ENCODE assay signal across 8 mouse cellular contexts in the genomic region with DNA sequence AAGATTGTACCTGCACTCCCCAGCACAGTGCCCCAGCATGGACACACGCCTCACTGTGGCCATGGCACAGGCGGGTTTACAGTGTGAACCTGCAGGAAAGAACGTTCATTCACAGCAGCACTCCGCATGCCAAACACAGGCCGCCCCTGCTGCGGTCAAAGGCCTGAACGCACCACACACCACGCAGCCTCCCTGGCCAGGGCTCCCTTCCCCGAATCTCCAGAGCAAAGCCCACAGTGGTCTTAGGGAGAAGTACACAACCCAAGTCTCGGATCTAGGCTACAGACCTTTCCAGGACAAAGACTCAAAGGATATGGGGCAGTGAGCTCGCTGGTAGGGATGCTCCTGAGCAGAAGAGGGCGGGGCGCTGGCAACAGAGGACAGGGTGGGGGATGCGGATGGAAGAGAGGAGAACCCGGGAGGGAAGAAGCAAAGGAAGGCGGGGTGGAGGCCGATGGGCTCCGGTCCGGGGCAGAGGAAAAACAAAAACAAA. TPM values are rescaled to one million over a fixed set of nuclear protein-coding genes. Genes with fewer than 3 reads are reported as not detected.
DNase-seq lines count a peak whose midpoint lies in the region; ATAC-seq and TF ChIP-seq lines count a peak whose summit lies in the region.

No protein-coding gene starts in this region.

- H3K27ac ChIP-seq in hindbrain, embryonic 10.5 days: peak overlapping the region; percentile 73
- no peak overlapping the region for H3K27ac ChIP-seq in neural tube, embryonic 12.5 days

- peak overlapping the region; percentile 97 for H3K4me2 ChIP-seq in neural tube, embryonic 12.5 days (replicated peaks)

- peak; percentile 69 for DNase-seq in adrenal gland, postnatal 14 days
- DNase-seq in adrenal gland, postnatal 25 days: no peak
- DNase-seq in embryo, embryonic 10.5 days (ENCODE audit: low spot score): peak; percentile 58
- DNase-seq in hindbrain, embryonic 10.5 days (ENCODE audit: low spot score): peak; percentile 41
- peak; percentile 22 for DNase-seq in liver
- DNase-seq in spleen, postnatal 10 days (ENCODE audit: low spot score in 2 of 2): no peak

- no peaks in the 10 kb centered on the region for H3K9me3 ChIP-seq in E14TG2a.4 (ENCODE audit: low read length)
- H3K9me3 ChIP-seq in hindbrain, embryonic 10.5 days: no peaks in the 10 kb centered on the region
- H3K9me3 ChIP-seq in neural tube, embryonic 12.5 days: no peaks in the 10 kb centered on the region

- H3K9ac ChIP-seq in neural tube, embryonic 12.5 days: peak overlapping the region; percentile 67

- WGBS in hindbrain, embryonic 10.5 days: 3% methylated on average over 19 of the region's 19 CpGs
- WGBS in neural tube, embryonic 12.5 days: 2% methylated on average over 18 of the region's 19 CpGs

- TF ChIP-seq CTCF in E14TG2a.4 (conservative IDR thresholded peaks at IDR 0.05; ENCODE audit: low read length): no peak

- peak overlapping the region; percentile 91 for H3K4me3 ChIP-seq in E14TG2a.4 (replicated peaks; ENCODE audit: low read length)
- H3K4me3 ChIP-seq in hindbrain, embryonic 10.5 days: peak overlapping the region; percentile 84
- peak overlapping the region; percentile 78 for H3K4me3 ChIP-seq in neural tube, embryonic 12.5 days

- peak; percentile 84 for ATAC-seq in neural tube, embryonic 12.5 days (ENCODE audit: low FRiP score, low read depth)

- no peaks in the 10 kb centered on the region for H3K36me3 ChIP-seq in E14TG2a.4 (ENCODE audit: insufficient read depth, low read length)
- no peaks in the 10 kb centered on the region for H3K36me3 ChIP-seq in hindbrain, embryonic 10.5 days
- no peaks in the 10 kb centered on the region for H3K36me3 ChIP-seq in neural tube, embryonic 12.5 days

- H3K27me3 ChIP-seq in E14TG2a.4 (ENCODE audit: insufficient read depth, low read length): peaks cover 77% of the 10 kb centered on the region
- H3K27me3 ChIP-seq in hindbrain, embryonic 10.5 days (ENCODE audit: insufficient read depth, poor library complexity, severe bottlenecking): peaks cover 52% of the 10 kb centered on the region
- 0 out of 2 replicates have a peak, but pooled peaks cover 3% of the 10 kb centered on the region for H3K27me3 ChIP-seq in neural tube, embryonic 12.5 days (replicated peaks)

- H3K4me1 ChIP-seq in E14TG2a.4 (replicated peaks; ENCODE audit: low read depth, low read length): peaks cover 29% of the 10 kb centered on the region
- peaks cover 20% of the 10 kb centered on the region for H3K4me1 ChIP-seq in hindbrain, embryonic 10.5 days (replicated peaks)
- H3K4me1 ChIP-seq in neural tube, embryonic 12.5 days: peaks cover 5% of the 10 kb centered on the region; the same call in 1 of the 2 replicates

RNA-seq across cellular contexts. Expression of a gene that starts 0.7 kb away (rescaled TPM):
- total RNA-seq in adrenal gland, postnatal 14 days (2021): 0.48 and 1.2 TPM in 2 replicates
- total RNA-seq in adrenal gland, postnatal 25 days (2021): 0.76 and 2.5 TPM in 2 replicates
- 0.49 and 1.2 TPM in 2 replicates for polyA plus RNA-seq in hindbrain, embryonic 10.5 days (2016; fragmentation: Nextera tagmentation; extraction: Ambion mirVana)
- polyA plus RNA-seq in neural tube, embryonic 12.5 days (2016; fragmentation: Nextera tagmentation; extraction: Ambion mirVana): 2.3 and 3.1 TPM in 2 replicates

RNA-seq across cellular contexts. Expression of a gene that starts 18.6 kb away (rescaled TPM):
- 0.44 and 1.5 TPM in 2 replicates for total RNA-seq in adrenal gland, postnatal 14 days (2021)
- total RNA-seq in adrenal gland, postnatal 25 days (2021): 0.33 TPM in 1 of 2 replicates, not detected in the other
- 0.14 and 0.17 TPM in 2 replicates for polyA plus RNA-seq in hindbrain, embryonic 10.5 days (2016; fragmentation: Nextera tagmentation; extraction: Ambion mirVana)
- 0.28 and 0.38 TPM in 2 replicates for polyA plus RNA-seq in neural tube, embryonic 12.5 days (2016; fragmentation: Nextera tagmentation; extraction: Ambion mirVana)

RNA-seq across cellular contexts. Expression of a gene that starts 48.5 kb away (rescaled TPM):
- 0.41 and 0.44 TPM in 2 replicates for total RNA-seq in adrenal gland, postnatal 14 days (2021)
- 0.15 TPM in 1 of 2 replicates, not detected in the other for total RNA-seq in adrenal gland, postnatal 25 days (2021)
- polyA plus RNA-seq in hindbrain, embryonic 10.5 days (2016; fragmentation: Nextera tagmentation; extraction: Ambion mirVana): not detected in 2 replicates
- polyA plus RNA-seq in neural tube, embryonic 12.5 days (2016; fragmentation: Nextera tagmentation; extraction: Ambion mirVana): 0.05 TPM in 2 replicates

Comparison
In these comparisons a context has a peak if more than half of its experiments do, and no peak if none do; other contexts are left out.
1. DNase-seq: peak in adrenal gland, postnatal 14 days (single experiment), embryo, embryonic 10.5 days (single experiment), hindbrain, embryonic 10.5 days (single experiment) and liver (single experiment); none in adrenal gland, postnatal 25 days (single experiment) and spleen, postnatal 10 days (0 of 2).
2. Peak in every context shown above with its lines, with median percentiles within 50 percentile points of each other: H3K4me3 ChIP-seq.